Mouse (Mus musculus) adrenal gland, adult 18-20 months (tissue): ENCODE measurements around the gene Fam209. TPM values are rescaled to one million over a fixed set of nuclear protein-coding genes. Genes with fewer than 3 reads are reported as not detected.

Experiments
- total RNA-seq, 2 experiments: library from RNA; stranded (reverse); gene quantifications; 1 replicate in 1 of 2; 2 replicates in 1 of 2; pipeline ENCODE4 v1.2.3; 2021

The Fam209 gene
- total RNA-seq, 2 experiments from 2014 or later: not detected

Other genes with a start within 250 kb of the Fam209 start
- gene Mc3r, start 224.0 kb upstream of the Fam209 start, total RNA-seq: not detected
- 10 to 100 TPM; 17.5 to 25.9 TPM for gene Fam210b, start 127.0 kb upstream of the Fam209 start, total RNA-seq
- 1 to 10 TPM; 1.1 to 2.5 TPM for gene Aurka, start 102.0 kb upstream of the Fam209 start, total RNA-seq
- gene Cstf1, start 101.8 kb upstream of the Fam209 start, total RNA-seq: 10 to 100 TPM; 33.2 to 33.4 TPM
- under 1 TPM; 0.13 to 0.16 TPM for gene Cass4, start 78.7 kb upstream of the Fam209 start, total RNA-seq
- gene Rtf2, start 32.0 kb upstream of the Fam209 start, total RNA-seq: 10 to 100 TPM; 75.6 to 81.7 TPM
- gene Gcnt7, start 13.9 kb upstream of the Fam209 start, total RNA-seq: not detected
- not detected for gene Tfap2c, start 77.1 kb downstream of the Fam209 start, total RNA-seq